Mouse (Mus musculus) intestine, embryonic 16.5 days (tissue): ENCODE data around the gene Hist1h4k. TPM values are rescaled to one million over a fixed set of nuclear protein-coding genes. Genes with fewer than 3 reads are reported as not detected.
"Not testable (repeated sequence)": the region's sequence is repeated elsewhere in the genome, so short reads cannot be mapped to it uniquely, and the experiment has no call there.

Experiments used
- ATAC-seq: fragments of 200-750 bp; cut with Nextera tagmentation; 2 replicates; pipeline ENCODE4 v1.8.0; 2017; ENCODE audit warnings: moderate TSS enrichment, moderate library complexity
- H3K27ac ChIP-seq: fragments of 300-500 bp; sonication (generic); 2 replicates; pipeline ENCODE4 v1.5.1; 2014; ENCODE audit warnings: mild to moderate bottlenecking, low read length
- H3K27me3 ChIP-seq: fragments of 300-500 bp; sonication (generic); replicated peaks from 2 replicates; pipeline ENCODE4 v1.6.1; 2014; ENCODE audit warnings: low read length, control low read depth, mixed read lengths; ENCODE audit not compliant: control insufficient read depth, insufficient read depth
- H3K36me3 ChIP-seq: fragments of 300-500 bp; sonication (generic); 2 replicates; pipeline ENCODE4 v1.6.1; 2014; ENCODE audit warnings: low read length, control low read depth; ENCODE audit not compliant: control insufficient read depth, insufficient read depth
- H3K4me1 ChIP-seq: fragments of 300-500 bp; sonication (generic); 2 replicates; pipeline ENCODE4 v1.6.1; 2014; ENCODE audit warnings: low read length, control low read depth, mixed read lengths; ENCODE audit not compliant: control insufficient read depth, insufficient read depth
- H3K4me2 ChIP-seq: fragments of 300-500 bp; sonication (generic); 2 replicates; pipeline ENCODE4 v1.6.1; 2014; ENCODE audit warnings: low read depth, low read length, control low read depth
- H3K4me3 ChIP-seq: fragments of 300-500 bp; sonication (generic); 2 replicates; pipeline ENCODE4 v1.5.1; 2014; ENCODE audit warnings: mild to moderate bottlenecking, low read length
- H3K9ac ChIP-seq: fragments of 300-500 bp; sonication (generic); 2 replicates; pipeline ENCODE4 v1.6.1; 2014; ENCODE audit warnings: low read depth, low read length
- H3K9me3 ChIP-seq: fragments of 300-500 bp; sonication (generic); 2 replicates; pipeline ENCODE4 v1.6.1; 2016; ENCODE audit warnings: low read length, control low read depth; ENCODE audit not compliant: control insufficient read depth
- WGBS: fragments of 180-500 bp; shearing (Covaris S2); extraction: QIAGEN DNeasy Blood & Tissue Kit; methylation state at CpG from one replicate; pipeline ENCODE4 v1.1.7; 2014; 5-methylcytosine and 5-hydroxymethylcytosine counted together
- polyA plus RNA-seq: library from polyadenylated mRNA; unstranded; fragments of >200 nt; fragmentation: Nextera tagmentation; extraction: Ambion mirVana; gene quantifications from 2 replicates; pipeline ENCODE4 v1.2.1, GENCODE M21; 2015

Hist1h4k gene
- polyA plus RNA-seq, 1 experiment from 2014 or later: 4.0 TPM

DNA sequence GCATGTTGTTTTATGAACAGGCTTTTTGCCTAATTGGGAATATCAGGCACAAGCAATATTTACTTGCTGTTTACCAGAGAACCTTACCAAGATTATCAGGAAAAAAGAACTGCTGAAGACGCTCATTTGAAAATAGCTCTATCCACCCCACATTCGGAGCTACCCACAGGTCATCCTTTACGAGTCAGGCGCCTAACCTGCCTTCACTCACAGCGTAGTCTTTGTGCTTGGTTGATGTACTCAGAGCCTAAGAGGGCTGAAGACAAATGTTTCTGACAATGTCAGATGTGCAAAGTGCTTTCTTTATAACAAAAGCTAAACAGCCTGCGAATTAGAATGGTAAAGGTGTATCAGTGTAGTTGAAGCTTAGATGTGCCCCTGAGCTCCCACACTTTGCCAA, 34.0 kb upstream of the Hist1h4k start:
- Histone ChIP-seq H3K9ac (peak overlapping the region; percentile 41; the same call in 1 of the 2 replicates), H3K4me3 (no peak overlapping the region), H3K36me3 (no peaks in the 10 kb centered on the region), H3K4me2 (peak overlapping the region; percentile 58), H3K27ac (peak overlapping the region; percentile 83), H3K27me3 (no peaks in the 10 kb centered on the region), H3K4me1 (peaks cover 20% of the 10 kb centered on the region), H3K9me3 (no peaks in the 10 kb centered on the region)
- no peak for ATAC-seq
- WGBS: 27% methylated on average over 6 of the region's 6 CpGs

DNA sequence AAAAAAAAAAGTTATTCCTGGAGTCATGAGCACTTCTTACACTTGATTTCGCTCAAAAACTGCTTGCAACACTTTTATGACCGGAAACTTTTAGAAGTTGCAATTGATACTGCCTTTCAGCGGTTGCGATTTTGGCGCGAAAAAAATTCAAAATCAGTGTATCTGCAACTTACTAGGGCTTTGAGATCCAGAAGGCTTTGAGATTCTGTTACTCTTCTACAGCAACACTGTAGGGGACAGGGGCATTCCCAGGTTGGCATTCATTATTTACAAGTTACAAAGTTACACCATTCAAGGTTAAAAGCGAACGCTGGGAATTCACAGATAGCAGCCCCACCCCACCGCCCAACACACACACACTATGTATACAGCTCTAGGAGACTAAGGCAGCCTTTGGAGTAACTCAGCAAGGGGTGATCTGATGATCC, 33.4 kb upstream of the Hist1h4k start:
- ATAC-seq: no peak
- no peaks in the 10 kb centered on the region for H3K27me3 ChIP-seq
- WGBS: 1% methylated on average over 9 of the region's 9 CpGs
- no peaks in the 10 kb centered on the region for H3K9me3 ChIP-seq
- H3K36me3 ChIP-seq: no peaks in the 10 kb centered on the region
- peak overlapping the region; percentile 83 for H3K27ac ChIP-seq
- H3K4me1 ChIP-seq: peaks cover 20% of the 10 kb centered on the region
- peak overlapping the region; percentile 36 for H3K4me3 ChIP-seq
- H3K9ac ChIP-seq: peak overlapping the region; percentile 41
- peak overlapping the region; percentile 58 for H3K4me2 ChIP-seq

DNA sequence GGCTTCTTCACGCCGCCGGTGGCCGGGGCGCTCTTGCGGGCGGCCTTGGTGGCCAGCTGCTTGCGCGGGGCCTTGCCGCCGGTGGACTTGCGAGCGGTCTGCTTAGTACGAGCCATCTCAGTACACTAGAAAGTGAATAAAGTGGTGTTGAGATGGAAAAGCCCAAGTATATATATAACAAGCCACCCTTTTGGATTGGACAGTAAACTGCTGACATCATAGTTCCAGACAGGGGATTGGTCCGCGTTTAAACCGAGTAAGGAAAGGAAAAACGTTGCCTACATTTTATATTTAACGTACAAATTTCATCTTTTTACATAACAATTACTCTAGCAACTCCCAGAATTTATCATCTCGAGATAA, 32.9 kb upstream of the Hist1h4k start, which contains the start of gene Hist1h3i:
TSS of gene Hist1h3i (minus strand) at position 116 of the 363 bp plus-strand sequence.
- ATAC-seq: peak; percentile 58
- WGBS: under 1% methylated on average over 14 of the region's 20 CpGs

DNA sequence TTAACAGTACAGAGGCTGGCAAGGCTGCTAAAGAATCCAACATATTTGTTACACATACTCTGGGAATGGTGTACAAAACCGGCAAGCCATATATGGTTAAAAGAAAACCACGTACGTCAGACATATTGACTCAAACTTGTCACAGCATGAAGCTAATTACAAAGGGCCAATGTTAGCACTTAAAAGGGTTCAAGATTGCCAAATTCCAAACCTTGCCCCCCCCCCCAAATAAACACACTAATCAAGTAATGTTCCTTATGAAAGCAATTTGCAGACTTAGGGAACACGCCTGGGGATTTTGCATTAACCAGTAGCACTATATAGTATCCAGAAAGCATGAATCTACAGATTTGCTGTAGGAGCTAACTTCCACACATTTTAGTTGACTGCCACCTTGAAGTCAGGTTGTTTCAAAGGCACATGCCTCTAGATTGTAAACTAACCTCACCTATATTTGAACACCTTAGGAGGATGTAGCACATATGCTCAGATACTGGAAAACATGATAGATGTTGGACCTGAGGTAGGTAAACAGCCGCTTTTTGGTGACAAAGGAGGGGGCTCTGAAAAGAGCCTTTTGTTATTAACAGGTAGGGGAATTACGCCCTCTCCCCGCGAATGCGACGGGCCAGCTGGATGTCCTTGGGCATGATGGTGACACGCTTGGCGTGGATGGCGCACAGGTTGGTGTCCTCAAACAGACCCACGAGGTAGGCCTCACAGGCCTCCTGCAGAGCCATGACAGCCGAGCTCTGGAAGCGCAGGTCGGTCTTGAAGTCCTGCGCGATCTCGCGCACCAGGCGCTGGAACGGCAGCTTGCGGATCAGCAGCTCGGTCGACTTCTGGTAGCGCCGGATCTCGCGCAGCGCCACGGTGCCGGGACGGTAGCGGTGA, 32.3 kb upstream of the Hist1h4k start:
- Histone ChIP-seq H3K9ac (peak overlapping the region; percentile 68), H3K27ac (peak overlapping the region; percentile 75), H3K4me3 (peak overlapping the region; percentile 43), H3K4me1 (peaks cover 17% of the 10 kb centered on the region), H3K4me2 (peak overlapping the region; percentile 67)
- H3K27me3 ChIP-seq, H3K36me3 ChIP-seq, H3K9me3 ChIP-seq, ATAC-seq: not testable (repeated sequence)
- WGBS: under 1% methylated on average over 16 of the region's 35 CpGs

More for the DNA sequence above, 32.9 kb upstream of the Hist1h4k start, which contains the start of gene Hist1h3i:
- H3K4me2 ChIP-seq: peak within 1 kb of the TSS; percentile 67
- peak within 1 kb of the TSS; percentile 83 for H3K27ac ChIP-seq
- peak within 1 kb of the TSS; percentile 43 for H3K4me3 ChIP-seq
- no peaks in the 10 kb centered on the region for H3K9me3 ChIP-seq
- H3K4me1 ChIP-seq: peaks cover 17% of the 10 kb centered on the region
- H3K9ac ChIP-seq: peak within 1 kb of the TSS; percentile 68
- no peaks in the 10 kb centered on the region for H3K27me3 ChIP-seq
- H3K36me3 ChIP-seq: no peaks in the 10 kb centered on the region

DNA sequence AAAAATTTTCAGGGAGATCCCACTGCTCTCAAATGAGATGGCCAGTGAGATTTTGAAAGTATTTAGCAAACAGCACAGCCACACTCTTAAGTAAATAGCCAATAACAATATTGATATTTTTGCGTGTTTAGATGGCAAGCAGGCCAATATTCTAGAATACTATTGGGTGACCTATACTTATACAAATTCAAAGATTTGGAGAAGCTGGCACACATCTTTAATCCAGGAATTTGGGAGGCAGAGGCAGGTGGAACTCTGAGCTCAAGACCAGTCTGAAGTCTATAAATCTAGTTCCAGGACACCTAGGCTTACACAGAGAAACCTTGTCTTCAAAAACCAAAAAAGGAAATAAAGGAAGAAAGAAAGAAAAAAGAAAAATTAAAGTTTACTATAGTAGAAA, 31.3 kb upstream of the Hist1h4k start:
- Histone ChIP-seq H3K27ac (no peak overlapping the region), H3K27me3 (no peaks in the 10 kb centered on the region), H3K9ac (no peak overlapping the region), H3K4me3 (no peak overlapping the region), H3K4me1 (peaks cover 17% of the 10 kb centered on the region), H3K4me2 (no peak overlapping the region), H3K9me3 (no peaks in the 10 kb centered on the region), H3K36me3 (no peaks in the 10 kb centered on the region)
- no peak for ATAC-seq
- 83% methylated on average over 1 of the region's 1 CpGs for WGBS

DNA sequence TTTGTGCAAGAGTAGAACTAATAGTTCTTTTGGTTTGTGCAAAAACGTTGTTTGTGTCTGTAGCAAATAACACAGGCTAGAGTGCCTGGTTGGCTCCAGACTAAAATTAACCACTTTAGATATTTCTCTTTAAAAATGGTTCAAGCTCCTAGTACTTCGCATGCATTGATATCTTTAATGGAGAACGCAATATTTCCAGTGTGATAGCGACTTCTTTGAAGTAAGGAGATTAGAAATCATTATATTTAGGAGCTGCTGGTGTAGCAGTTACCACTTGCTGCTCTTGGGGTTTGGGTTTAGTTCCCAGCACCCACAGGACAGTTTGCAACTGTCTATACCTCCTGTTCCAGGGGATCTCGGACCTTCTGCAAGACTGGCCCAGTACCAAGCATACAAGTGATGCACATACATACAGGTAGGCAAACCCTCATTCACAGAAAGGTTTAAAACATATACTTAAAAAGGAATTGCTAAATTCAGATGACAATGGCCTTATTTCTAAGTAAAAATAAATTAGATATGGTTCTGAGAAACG, 30.8 kb upstream of the Hist1h4k start:
- Histone ChIP-seq H3K36me3 (no peaks in the 10 kb centered on the region), H3K27ac (peak overlapping the region; percentile 94), H3K4me2 (peak overlapping the region; percentile 84; the same call in 1 of the 2 replicates), H3K4me3 (peak overlapping the region; percentile 57), H3K4me1 (peaks cover 15% of the 10 kb centered on the region), H3K9me3 (no peaks in the 10 kb centered on the region), H3K9ac (0 out of 2 replicates have a peak overlapping the region, but pooled peaks have one; percentile 80), H3K27me3 (no peaks in the 10 kb centered on the region)
- no peak for ATAC-seq
- 44% methylated on average over 6 of the region's 6 CpGs for WGBS

DNA sequence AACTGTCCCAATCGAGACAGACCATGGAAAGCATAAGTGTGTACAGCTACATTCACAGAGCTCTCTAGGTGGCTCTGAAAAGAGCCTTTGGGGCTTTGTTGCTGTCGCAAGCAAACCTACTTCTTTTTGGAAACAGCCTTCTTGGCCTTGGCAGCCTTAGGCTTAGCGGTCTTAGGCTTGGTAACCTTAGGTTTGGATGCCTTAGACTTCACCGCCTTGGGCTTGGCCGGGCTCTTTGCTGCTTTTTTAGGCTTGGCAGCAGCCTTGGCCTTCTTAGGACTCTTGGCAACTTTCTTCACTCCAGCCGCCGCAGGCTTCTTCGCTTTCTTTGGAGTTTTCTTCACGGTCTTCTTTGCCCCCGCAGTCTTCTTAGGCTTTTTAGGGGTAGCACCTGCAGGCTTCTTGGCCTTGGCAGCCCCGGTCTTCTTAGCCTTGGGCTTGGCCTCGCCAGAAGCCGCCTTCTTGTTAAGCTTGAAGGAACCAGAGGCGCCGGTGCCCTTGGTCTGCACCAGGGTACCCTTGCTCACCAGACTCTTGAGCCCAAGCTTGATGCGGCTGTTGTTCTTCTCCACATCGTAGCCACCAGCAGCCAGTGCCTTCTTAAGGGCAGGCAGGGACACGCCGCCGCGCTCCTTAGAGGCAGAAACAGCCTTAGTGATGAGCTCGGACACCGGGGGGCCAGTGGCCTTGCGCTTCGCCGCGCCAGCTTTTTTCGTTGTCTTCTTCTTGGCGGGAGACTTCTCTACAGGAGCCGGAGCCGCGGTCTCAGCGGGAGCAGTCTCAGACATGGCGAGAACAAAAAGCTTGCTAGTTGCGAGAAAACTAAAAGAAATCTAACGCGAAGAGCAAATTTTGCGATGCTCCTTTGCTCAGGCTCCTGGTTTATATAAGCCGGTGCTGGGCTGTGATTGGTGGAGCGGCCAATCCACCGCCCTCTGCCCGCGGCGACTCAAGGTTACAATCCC, 29.7 kb upstream of the Hist1h4k start, which contains the start of gene Hist1h1b:
TSS of gene Hist1h1b (minus strand) at position 859 of the 965 bp plus-strand sequence.
- WGBS: under 1% methylated on average over 44 of the region's 44 CpGs

DNA sequence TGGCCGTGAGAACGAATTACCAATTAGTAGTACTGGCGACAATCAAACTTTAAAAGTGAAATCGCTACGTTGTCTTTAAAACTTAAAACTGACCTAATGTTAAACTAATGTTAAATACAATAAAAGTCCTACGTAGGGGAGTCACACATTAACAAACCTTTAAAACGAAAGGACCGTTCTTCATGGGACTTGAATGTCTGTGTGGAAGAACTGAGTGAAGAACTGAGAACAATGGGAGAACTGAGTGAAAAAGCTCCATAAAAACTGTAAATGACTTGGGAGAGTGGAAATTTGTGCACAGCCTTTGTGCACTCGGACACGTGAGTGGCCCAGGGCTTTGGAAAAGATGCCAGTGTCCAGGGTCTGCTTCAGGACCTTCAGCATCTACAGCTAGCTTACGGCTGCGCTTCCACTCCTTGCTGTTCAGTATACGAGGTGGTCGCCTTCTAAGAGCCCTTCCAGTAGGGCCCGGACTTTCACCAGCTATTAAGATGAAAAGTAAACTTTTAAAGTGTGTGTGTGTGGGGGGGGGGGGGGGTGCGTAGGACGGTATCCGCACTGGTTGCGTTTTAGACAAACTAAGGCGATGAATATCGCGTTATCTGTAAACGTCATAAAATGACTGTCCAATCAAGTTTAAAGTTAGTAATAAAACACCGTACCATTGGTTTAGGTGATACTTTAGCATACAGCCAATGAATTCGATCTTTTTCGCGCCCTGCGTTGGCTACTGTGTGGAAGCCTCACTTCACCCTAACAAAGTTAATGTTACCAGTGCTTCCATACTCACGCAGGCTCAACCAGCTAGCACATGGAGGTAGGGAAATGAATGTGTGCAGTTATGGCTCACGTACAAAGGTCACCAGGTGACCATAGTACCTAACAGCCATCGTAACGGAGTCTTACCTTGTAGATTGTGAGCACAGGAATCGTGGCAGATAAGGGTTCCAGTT, 28.8 kb upstream of the Hist1h4k start:
- H3K27ac ChIP-seq: peak overlapping the region; percentile 94
- ATAC-seq: peak; percentile 86

More for the DNA sequence above, 29.7 kb upstream of the Hist1h4k start, which contains the start of gene Hist1h1b:
- H3K9me3 ChIP-seq: no peaks in the 10 kb centered on the region
- peak within 1 kb of the TSS; percentile 84 for H3K4me2 ChIP-seq
- H3K27me3 ChIP-seq: no peaks in the 10 kb centered on the region
- ATAC-seq: peak; percentile 34
- peak within 1 kb of the TSS; percentile 80 for H3K9ac ChIP-seq
- H3K27ac ChIP-seq: peak within 1 kb of the TSS; percentile 94
- H3K4me1 ChIP-seq: peaks cover 11% of the 10 kb centered on the region
- H3K36me3 ChIP-seq: no peaks in the 10 kb centered on the region
- peak within 1 kb of the TSS; percentile 57 for H3K4me3 ChIP-seq

More for the DNA sequence above, 28.8 kb upstream of the Hist1h4k start:
- Histone ChIP-seq H3K4me2 (peak overlapping the region; percentile 84), H3K4me1 (peaks cover 7% of the 10 kb centered on the region), H3K27me3 (no peaks in the 10 kb centered on the region), H3K9me3 (no peaks in the 10 kb centered on the region), H3K4me3 (peak overlapping the region; percentile 57), H3K36me3 (no peaks in the 10 kb centered on the region), H3K9ac (peak overlapping the region; percentile 80)
- 3% methylated on average over 33 of the region's 33 CpGs for WGBS
